Mouse (Mus musculus) spleen, adult 2 months (tissue): ENCODE results near the gene Mageb16. TPM values are rescaled to one million over a fixed set of nuclear protein-coding genes. Genes with fewer than 3 reads are reported as not detected.

Source experiments
- DNase-seq, 2 experiments: peaks; one replicate each; pipeline versions ENCODE4 v3.0.0 to v3.0.0-alpha.2; 2012 to 2021; ENCODE audit warnings: low spot score in 2 of 2, low read depth in 1 of 2
- H3K27ac ChIP-seq: fragments of 200-500 bp; 2 replicates; pipeline ENCODE4 v1.5.1; 2012; ENCODE audit warnings: low read length, inconsistent platforms; ENCODE audit not compliant: insufficient read depth
- H3K27me3 ChIP-seq: fragments of 200-500 bp; 2 replicates; pipeline ENCODE4 v1.6.1; 2012; ENCODE audit warnings: mild to moderate bottlenecking, moderate library complexity, low read length, inconsistent platforms; ENCODE audit not compliant: control insufficient read depth, insufficient read depth
- H3K36me3 ChIP-seq: fragments of 200-500 bp; 2 replicates; pipeline ENCODE4 v1.6.1; 2012; ENCODE audit warnings: mild to moderate bottlenecking, low read length, inconsistent platforms; ENCODE audit not compliant: control insufficient read depth, insufficient read depth
- H3K4me1 ChIP-seq: fragments of 200-500 bp; 2 replicates; pipeline ENCODE4 v1.6.1; 2011; ENCODE audit warnings: inconsistent platforms; ENCODE audit not compliant: control insufficient read depth, insufficient read depth, insufficient read length
- H3K4me3 ChIP-seq: fragments of 200-500 bp; 2 replicates; pipeline ENCODE4 v1.5.1; 2011; ENCODE audit warnings: mild to moderate bottlenecking, inconsistent platforms; ENCODE audit not compliant: insufficient read depth, insufficient read length; ENCODE audit errors: extremely low read depth
- CTCF ChIP-seq: fragments of 200-500 bp; IDR thresholded peaks from 2 replicates; pipeline ENCODE4 v1.5.1; 2011; ENCODE audit warnings: mild to moderate bottlenecking, inconsistent platforms; ENCODE audit not compliant: insufficient read depth, insufficient read length, insufficient replicate concordance; ENCODE audit errors: extremely low read depth
- POLR2A ChIP-seq: fragments of 200-500 bp; IDR thresholded peaks from 2 replicates; pipeline ENCODE4 v1.6.1; 2011; ENCODE audit warnings: low read depth, low read length, inconsistent platforms
- WGBS: fragments of 180-500 bp; shearing (Covaris S2); methylation state at CpG from one replicate; pipeline ENCODE4 v1.1.7; 2018; 5-methylcytosine and 5-hydroxymethylcytosine counted together
- polyA plus RNA-seq: library from polyadenylated mRNA; depleted of rRNA; stranded (reverse); fragments of >200 nt; gene quantifications from 2 replicates; pipeline ENCODE4 v1.2.3, GENCODE M21; 2012; rRNA removed

The Mageb16 gene
- not detected in 2 replicates for polyA plus RNA-seq

DNA sequence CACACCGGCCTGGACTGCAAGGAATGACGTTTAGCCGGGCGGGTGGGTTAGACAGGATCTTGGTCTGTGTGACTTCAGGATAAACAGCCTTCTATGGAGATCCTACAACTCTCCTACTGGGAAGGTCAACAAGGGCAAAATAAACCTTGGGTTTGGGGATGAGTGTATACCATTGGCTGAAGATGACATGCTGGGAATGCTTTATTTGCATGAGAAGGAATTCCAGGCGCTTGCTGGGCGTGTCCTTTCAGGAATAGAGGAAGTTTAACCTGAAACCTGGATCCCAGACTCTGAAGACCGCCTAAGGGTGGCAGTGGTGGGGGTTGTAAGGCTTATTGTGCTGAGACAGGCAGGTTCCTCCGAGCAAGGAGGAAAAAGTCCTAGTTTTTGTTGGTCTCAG is at the start of gene Mageb16:
Gene Mageb16, minus strand, starts transcription at position 25 of the 400 bp plus-strand sequence.
- Histone ChIP-seq H3K27me3 (no peaks in the 10 kb centered on the region), H3K4me3 (no peak within 1 kb of the TSS), H3K27ac (no peak within 1 kb of the TSS), H3K4me1 (no peaks in the 10 kb centered on the region), H3K36me3 (no peaks in the 10 kb centered on the region)
- no peak for DNase-seq
- TF ChIP-seq CTCF (no peak), POLR2A (no peak)
- WGBS: 64% methylated on average over 8 of the region's 8 CpGs

DNA sequence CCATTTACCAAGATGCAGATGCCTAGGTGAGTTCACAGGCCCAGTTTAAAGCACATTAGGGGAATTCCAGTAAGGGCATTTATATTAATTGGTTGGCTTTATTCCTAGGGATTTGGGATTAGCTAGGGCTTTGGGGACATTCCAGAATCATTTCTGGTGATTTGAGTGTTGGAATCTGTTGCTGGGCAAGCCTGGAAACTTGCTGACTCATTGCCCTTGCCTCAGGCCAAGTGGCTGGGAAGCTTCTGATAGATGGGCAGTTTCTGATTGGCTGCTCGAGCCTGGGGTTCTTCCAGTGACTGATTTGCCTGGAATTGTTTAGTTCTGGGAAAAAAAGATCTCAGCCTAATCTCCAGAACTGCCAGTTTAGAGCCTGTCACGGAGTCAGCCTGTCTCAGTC is 20.1 kb downstream of the Mageb16 start:
- Histone ChIP-seq H3K36me3 (no peaks in the 10 kb centered on the region), H3K4me1 (no peaks in the 10 kb centered on the region), H3K27me3 (no peaks in the 10 kb centered on the region), H3K27ac (no peak overlapping the region), H3K4me3 (no peak overlapping the region)
- DNase-seq: no peak
- 58% methylated on average over 2 of the region's 2 CpGs for WGBS
- no peak for TF ChIP-seq POLR2A
- no peak for TF ChIP-seq CTCF

DNA sequence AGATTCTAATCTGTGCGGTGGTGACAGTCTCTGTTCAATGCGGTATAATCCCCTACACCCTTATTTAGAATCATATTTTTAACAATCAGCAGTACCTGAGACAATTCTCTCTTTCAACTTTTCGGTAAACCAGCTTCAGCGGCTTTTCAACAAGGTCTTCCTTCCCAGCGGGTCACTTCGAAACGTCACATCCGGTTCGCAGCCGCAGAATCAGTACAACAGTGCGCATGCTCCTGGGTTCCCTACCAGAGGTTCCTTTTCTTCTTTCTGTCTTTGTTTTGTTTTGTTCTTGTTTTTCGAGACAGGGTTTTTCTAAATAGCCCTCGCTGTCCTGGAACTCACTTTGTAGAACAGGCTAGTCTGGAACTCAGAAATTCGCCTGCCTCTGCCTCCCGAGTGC is 35.8 kb downstream of the Mageb16 start:
- Histone ChIP-seq H3K4me1 (no peaks in the 10 kb centered on the region), H3K4me3 (no peak overlapping the region), H3K27ac (no peak overlapping the region), H3K27me3 (no peaks in the 10 kb centered on the region), H3K36me3 (no peaks in the 10 kb centered on the region)
- DNase-seq: no peak
- WGBS: 87% methylated on average over 15 of the region's 15 CpGs
- no peak for TF ChIP-seq CTCF
- TF ChIP-seq POLR2A: no peak

DNA sequence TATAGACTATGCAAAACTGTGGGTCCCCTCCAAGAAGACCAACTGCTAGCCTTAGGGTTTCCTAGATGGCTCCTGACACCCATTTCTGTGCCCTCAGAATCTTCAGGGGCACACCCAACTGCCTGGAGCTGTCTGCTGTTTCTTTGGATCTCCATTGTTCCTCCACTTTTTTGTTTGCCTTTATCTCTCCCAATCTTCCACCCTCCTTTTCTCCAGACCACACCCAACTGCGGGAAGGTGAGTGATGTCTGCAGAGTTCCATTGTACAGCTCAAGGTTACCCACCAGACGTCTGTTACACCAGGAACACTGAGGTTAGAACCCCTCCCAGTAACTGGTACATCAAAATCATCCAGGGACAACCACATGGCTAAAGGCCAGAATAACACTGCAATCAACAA is 64.8 kb downstream of the Mageb16 start:
- Histone ChIP-seq H3K36me3 (no peaks in the 10 kb centered on the region), H3K27ac (no peak overlapping the region), H3K27me3 (no peaks in the 10 kb centered on the region), H3K4me1 (no peaks in the 10 kb centered on the region), H3K4me3 (no peak overlapping the region)
- TF ChIP-seq CTCF (no peak), POLR2A (no peak)
- no peak for DNase-seq
- 71% methylated on average over 2 of the region's 2 CpGs for WGBS

Other genes with a start within 250 kb of the Mageb16 start
- gene Gm7173, start 154.2 kb downstream of the Mageb16 start, polyA plus RNA-seq: not detected in 2 replicates